Mouse (Mus musculus) stomach, embryonic 16.5 days (tissue): Measurements from ENCODE around the gene Xrn2. TPM values are rescaled to one million over a fixed set of nuclear protein-coding genes. Genes with fewer than 3 reads are reported as not detected.

Experiments used
- ATAC-seq: fragments of 200-750 bp; cut with Nextera tagmentation; 2 replicates; pipeline ENCODE4 v1.8.0; 2017; ENCODE audit warnings: moderate number of reproducible peaks, moderate TSS enrichment; ENCODE audit not compliant: insufficient read depth, low FRiP score
- H3K27ac ChIP-seq: fragments of 300-500 bp; sonication (generic); 2 replicates; pipeline ENCODE4 v1.5.1; 2014; ENCODE audit warnings: low read length
- H3K27me3 ChIP-seq: fragments of 300-500 bp; sonication (generic); 2 replicates; pipeline ENCODE4 v1.6.1; 2014; ENCODE audit warnings: low read length, control low read depth, mixed read lengths; ENCODE audit not compliant: control insufficient read depth, insufficient read depth
- H3K36me3 ChIP-seq: fragments of 300-500 bp; sonication (generic); 2 replicates; pipeline ENCODE4 v1.6.1; 2014; ENCODE audit warnings: low read length; ENCODE audit not compliant: control insufficient read depth, insufficient read depth
- H3K4me1 ChIP-seq: fragments of 300-500 bp; sonication (generic); 2 replicates; pipeline ENCODE4 v1.6.1; 2014; ENCODE audit warnings: low read length, control low read depth, mixed read lengths; ENCODE audit not compliant: control insufficient read depth, insufficient read depth
- H3K4me2 ChIP-seq: fragments of 300-500 bp; sonication (generic); 2 replicates; pipeline ENCODE4 v1.6.1; 2014; ENCODE audit warnings: low read depth, low read length, mixed read lengths
- H3K4me3 ChIP-seq: fragments of 300-500 bp; sonication (generic); replicated peaks from 2 replicates; pipeline ENCODE4 v1.5.1; 2014; ENCODE audit warnings: mild to moderate bottlenecking, low read length
- H3K9ac ChIP-seq: fragments of 300-500 bp; sonication (generic); 2 replicates; pipeline ENCODE4 v1.6.1; 2014; ENCODE audit warnings: low read length
- H3K9me3 ChIP-seq: fragments of 300-500 bp; sonication (generic); replicated peaks from 2 replicates; pipeline ENCODE4 v1.6.1; 2016; ENCODE audit warnings: low read length, control low read depth; ENCODE audit not compliant: control insufficient read depth
- WGBS: fragments of 180-500 bp; shearing (Covaris S2); extraction: QIAGEN DNeasy Blood & Tissue Kit; methylation state at CpG from one replicate; pipeline ENCODE4 v1.1.7; 2014; 5-methylcytosine and 5-hydroxymethylcytosine counted together
- polyA plus RNA-seq: library from polyadenylated mRNA; unstranded; fragments of >200 nt; fragmentation: Nextera tagmentation; extraction: Ambion mirVana; gene quantifications from 2 replicates; pipeline ENCODE4 v1.2.1, GENCODE M21; 2015

The Xrn2 gene
- polyA plus RNA-seq, 1 experiment from 2014 or later: 67.4 TPM

DNA sequence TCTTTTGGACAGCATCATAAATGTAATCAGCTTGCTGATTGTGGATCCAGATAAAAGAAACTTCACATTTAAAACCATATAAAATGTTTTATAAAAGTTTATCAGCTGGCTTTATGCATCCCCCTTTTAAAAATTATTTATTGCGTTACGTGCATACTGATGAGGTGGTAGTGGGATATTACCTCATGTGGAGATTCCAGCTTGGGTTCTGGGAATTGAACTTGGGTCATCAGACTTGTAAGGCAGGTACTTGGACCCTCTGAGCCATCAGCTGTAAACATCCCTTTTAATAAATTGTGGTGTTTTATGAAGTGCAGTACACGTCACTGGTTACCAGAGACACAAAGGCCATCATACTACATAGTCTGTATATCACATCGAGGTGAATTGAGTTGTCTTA lies 61.6 kb downstream of the Xrn2 start:
- Histone ChIP-seq H3K9ac (no peak overlapping the region), H3K4me1 (no peaks in the 10 kb centered on the region), H3K4me2 (no peak overlapping the region), H3K36me3 (peaks cover 6% of the 10 kb centered on the region; the same call in 1 of the 2 replicates), H3K9me3 (no peaks in the 10 kb centered on the region), H3K27me3 (0 out of 2 replicates have a peak, but pooled peaks cover under 1% of the 10 kb centered on the region), H3K27ac (no peak overlapping the region), H3K4me3 (no peak overlapping the region)
- no peak for ATAC-seq
- 91% methylated on average over 4 of the region's 4 CpGs for WGBS

DNA sequence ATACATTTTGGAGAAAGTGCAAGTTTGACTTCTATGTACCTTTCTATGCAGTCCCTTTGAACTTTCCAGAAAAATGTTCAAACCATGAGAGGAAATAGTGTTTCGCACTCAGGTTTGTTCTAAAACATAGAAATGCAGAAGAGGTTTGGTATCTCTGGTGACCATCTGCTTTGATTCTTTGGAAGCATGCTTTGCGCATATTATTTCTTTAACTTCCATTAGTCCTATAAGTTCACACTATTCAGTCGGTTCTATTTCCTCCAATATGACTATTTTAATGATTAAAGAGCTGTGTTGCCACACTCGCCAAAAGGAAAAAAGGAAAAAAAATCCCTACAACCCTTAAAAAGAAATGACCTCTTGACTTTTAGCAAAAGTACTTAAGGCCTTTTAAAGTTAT lies 69.6 kb downstream of the Xrn2 start:
- Histone ChIP-seq H3K36me3 (no peaks in the 10 kb centered on the region), H3K9ac (no peak overlapping the region), H3K27me3 (peaks cover 53% of the 10 kb centered on the region), H3K4me3 (no peak overlapping the region), H3K4me2 (no peak overlapping the region), H3K4me1 (peaks cover 11% of the 10 kb centered on the region), H3K9me3 (no peaks in the 10 kb centered on the region), H3K27ac (no peak overlapping the region)
- 67% methylated on average over 4 of the region's 4 CpGs for WGBS
- ATAC-seq: no peak

DNA sequence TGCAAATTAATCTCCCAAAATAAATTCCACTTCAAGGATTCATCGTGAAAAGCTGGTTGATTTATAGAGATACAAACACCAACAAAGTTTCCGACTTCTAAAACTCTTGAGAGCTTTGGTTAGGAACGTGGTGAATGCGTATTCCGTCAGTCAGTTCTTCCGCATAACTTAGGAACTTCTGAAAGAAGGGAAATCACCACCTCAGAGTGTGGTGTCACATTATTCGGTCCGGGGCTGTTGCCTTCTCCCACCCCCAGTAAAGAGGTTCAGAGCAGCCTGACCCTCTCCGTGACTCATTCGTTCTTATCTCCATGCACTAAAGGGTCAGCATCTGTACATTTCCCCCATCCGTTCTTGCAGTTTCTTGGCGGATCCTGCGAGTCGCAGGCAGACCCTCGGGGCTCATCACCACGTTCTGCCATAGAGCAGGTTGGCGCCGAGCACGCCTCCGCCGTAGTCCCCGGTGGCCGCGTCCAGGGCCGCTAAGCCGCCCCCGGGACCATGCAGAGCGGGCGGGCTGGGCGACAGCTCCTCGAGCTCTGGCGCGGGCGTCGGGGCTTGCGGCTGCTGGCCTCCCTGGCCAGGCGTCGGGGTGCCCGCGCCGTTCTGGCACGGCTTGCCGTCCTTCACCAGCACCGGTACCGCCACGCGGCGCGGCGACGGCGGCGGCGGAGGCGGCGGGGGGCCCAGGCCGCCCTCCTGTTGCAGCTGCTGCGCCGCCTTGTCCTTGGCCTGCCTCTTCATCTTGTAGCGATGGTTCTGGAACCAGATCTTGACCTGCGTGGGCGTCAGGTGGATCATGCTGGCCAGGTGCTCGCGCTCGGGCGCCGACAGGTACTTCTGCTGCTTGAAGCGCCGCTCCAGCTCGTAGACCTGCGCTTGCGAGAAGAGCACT lies 70.9 kb downstream of the Xrn2 start:
- WGBS: 1% methylated on average over 72 of the region's 72 CpGs
- H3K9me3 ChIP-seq: no peaks in the 10 kb centered on the region
- H3K4me2 ChIP-seq: peak overlapping the region; percentile 59
- peaks cover 59% of the 10 kb centered on the region for H3K27me3 ChIP-seq
- no peak overlapping the region for H3K27ac ChIP-seq
- H3K4me1 ChIP-seq: peaks cover 11% of the 10 kb centered on the region
- no peaks in the 10 kb centered on the region for H3K36me3 ChIP-seq
- peak overlapping the region; percentile 43 for H3K4me3 ChIP-seq
- ATAC-seq: peak; percentile 40; the same call in 1 of the 2 replicates
- no peak overlapping the region for H3K9ac ChIP-seq

DNA sequence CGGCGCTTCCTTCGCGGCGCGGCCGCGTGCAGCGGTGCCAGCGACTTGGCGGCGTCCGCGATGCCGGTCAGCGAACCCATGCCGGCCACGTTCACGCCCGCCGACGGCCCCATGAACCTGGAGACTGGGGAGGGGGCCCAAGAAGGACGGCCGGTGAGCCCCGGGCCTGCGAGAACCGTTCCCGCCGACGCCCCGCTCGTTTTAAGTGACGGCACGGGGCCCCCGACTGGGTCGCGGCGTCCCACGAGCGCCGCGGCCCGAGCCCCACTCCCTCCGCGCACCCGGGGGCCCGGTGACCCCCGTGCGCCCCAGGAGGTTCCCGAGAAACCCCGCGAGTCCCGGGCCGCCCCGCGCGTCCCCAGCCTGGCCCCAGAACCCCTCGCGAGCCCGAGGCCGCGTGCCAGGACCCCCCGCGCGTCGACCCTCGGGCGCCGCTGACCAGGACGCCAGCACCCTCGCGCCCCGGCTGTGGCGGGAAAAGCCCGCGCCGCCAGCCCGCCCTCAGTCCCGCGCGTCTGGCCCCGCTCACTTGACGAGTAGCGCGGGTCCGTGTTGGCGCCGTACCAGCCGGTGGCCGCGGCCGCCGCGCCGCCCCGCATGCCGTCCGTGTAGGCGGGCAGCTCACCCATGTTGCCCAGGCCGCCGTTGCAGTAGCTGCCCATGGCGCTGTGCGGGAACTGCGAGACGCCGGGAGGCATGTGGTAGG lies 71.7 kb downstream of the Xrn2 start:
- Histone ChIP-seq H3K4me3 (peak overlapping the region; percentile 43), H3K36me3 (no peaks in the 10 kb centered on the region), H3K9ac (no peak overlapping the region), H3K4me1 (peaks cover 11% of the 10 kb centered on the region), H3K9me3 (no peaks in the 10 kb centered on the region), H3K27me3 (peaks cover 57% of the 10 kb centered on the region), H3K4me2 (peak overlapping the region; percentile 59), H3K27ac (no peak overlapping the region)
- 2% methylated on average over 105 of the region's 106 CpGs for WGBS
- ATAC-seq: 0 out of 2 replicates have a peak, but pooled peaks have one; percentile 40

DNA sequence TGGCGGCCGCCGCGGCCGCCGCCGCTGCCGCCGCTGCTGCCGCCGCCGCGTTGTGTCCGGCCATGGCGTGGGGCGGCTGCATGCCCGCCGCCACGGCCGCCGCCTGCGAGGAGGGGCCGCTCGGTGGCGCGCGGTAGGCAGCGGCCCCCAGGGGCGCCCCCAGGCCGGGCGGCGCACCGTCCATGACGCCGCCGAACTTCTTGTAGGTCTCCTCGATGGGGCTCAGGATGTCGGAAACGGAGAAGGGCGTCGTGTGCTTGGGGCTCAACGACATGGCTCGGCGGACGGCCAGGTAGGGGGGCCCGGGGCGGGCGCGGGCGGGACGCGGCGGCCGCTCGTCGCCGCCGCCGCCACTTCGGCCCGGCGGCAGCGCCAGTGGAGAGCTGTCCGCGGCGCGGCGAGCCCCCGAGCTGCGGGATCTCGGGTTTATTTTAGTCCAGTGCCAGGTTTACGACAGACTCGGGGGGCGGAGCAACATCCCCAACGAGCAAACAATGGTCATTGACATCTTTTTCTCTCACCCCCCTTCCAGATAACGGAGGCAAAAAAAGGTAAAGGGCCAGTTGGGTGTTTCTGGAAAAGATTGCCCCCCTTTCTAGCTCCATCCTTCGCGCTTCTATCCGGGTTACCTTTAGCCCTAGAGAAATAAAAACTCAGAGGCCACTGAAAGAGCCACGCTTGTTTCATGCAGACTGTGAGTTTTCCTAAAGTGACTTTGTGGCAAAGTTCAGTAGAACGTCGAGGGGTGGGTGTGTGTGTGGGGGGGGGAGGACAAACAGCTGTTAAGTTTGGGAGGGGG lies 72.5 kb downstream of the Xrn2 start, which contains the start of gene Nkx2-4:
Nkx2-4 (minus strand) TSS at position 374 of the 799 bp plus-strand sequence.
- no peak for ATAC-seq
- peak within 1 kb of the TSS; percentile 43 for H3K4me3 ChIP-seq
- peak within 1 kb of the TSS; percentile 59 for H3K4me2 ChIP-seq
- WGBS: under 1% methylated on average over 72 of the region's 82 CpGs
- H3K27ac ChIP-seq: no peak within 1 kb of the TSS
- H3K9me3 ChIP-seq: no peaks in the 10 kb centered on the region
- peak within 1 kb of the TSS; percentile 43; the same call in 1 of the 2 replicates for H3K9ac ChIP-seq
- no peaks in the 10 kb centered on the region for H3K36me3 ChIP-seq
- H3K27me3 ChIP-seq: peaks cover 56% of the 10 kb centered on the region
- peaks cover 11% of the 10 kb centered on the region for H3K4me1 ChIP-seq

DNA sequence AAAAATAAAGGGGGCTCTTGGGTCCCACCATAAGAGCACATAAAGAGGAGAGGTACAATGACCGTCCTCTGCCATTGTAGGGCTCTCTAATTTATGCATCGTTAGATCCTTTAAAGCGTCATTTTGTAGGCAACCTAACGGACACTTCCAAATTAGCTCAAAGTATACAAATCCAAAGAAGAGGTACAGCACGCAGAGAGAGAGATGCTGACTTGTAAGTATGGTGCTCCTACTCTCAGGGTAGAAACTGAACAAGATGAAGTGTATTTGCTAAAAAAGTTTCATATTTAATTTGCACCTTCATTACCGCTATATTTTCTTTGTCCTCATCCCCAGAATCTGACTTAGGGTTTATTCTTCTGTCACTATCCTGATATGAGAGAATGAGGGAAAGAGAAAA lies 73.1 kb downstream of the Xrn2 start:
- Histone ChIP-seq H3K27ac (no peak overlapping the region), H3K36me3 (no peaks in the 10 kb centered on the region), H3K9ac (no peak overlapping the region), H3K27me3 (peaks cover 55% of the 10 kb centered on the region), H3K4me1 (peaks cover 11% of the 10 kb centered on the region), H3K9me3 (no peaks in the 10 kb centered on the region), H3K4me3 (no peak overlapping the region), H3K4me2 (no peak overlapping the region)
- ATAC-seq: no peak
- WGBS: 12% methylated on average over 6 of the region's 6 CpGs

DNA sequence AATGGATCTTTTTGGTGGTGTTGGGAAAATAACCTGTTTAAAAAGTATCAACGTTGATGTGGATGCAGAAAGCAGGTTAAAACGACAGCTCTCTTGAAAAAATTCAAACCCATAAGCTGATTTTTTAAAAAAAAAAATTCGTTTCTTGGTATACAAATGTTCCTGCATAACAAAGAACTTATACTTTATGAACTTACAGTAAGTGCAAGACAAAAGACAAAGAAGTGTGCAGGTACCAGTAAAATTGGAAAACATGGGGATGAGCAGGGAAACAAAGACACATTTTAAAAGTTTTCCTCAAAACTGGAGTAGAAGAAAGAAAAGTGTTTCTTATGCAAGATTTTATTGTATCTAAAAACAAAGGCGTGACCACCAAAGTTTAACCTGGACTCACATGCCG lies 73.6 kb downstream of the Xrn2 start:
- WGBS: 18% methylated on average over 5 of the region's 5 CpGs
- Histone ChIP-seq H3K27ac (no peak overlapping the region), H3K4me2 (no peak overlapping the region), H3K4me3 (no peak overlapping the region), H3K4me1 (peaks cover 11% of the 10 kb centered on the region), H3K36me3 (no peaks in the 10 kb centered on the region), H3K27me3 (peaks cover 50% of the 10 kb centered on the region), H3K9ac (no peak overlapping the region), H3K9me3 (no peaks in the 10 kb centered on the region)
- no peak for ATAC-seq

DNA sequence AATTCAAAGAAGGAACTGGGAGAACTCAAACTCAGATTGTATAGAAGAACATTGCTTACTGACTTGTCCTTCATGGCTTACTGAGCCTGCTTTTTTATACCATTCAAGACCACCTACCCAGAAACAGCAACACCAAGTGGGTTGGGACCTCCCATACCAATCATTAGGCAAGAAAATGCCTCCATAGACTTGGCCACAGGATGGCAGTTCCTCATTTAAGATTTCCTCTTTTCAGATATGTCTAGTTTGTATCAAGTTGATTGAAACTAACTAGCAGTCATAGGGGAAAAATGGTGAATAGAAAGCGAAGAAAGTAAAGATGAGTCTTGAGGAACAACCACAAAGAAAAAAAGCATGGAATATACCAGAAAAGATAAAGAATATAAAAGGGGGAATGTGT lies 106.9 kb downstream of the Xrn2 start:
- no peak for ATAC-seq
- H3K4me1 ChIP-seq: no peaks in the 10 kb centered on the region
- WGBS: 90% methylated on average over 1 of the region's 1 CpGs
- H3K9me3 ChIP-seq: no peaks in the 10 kb centered on the region
- no peak overlapping the region for H3K4me3 ChIP-seq
- H3K36me3 ChIP-seq: no peaks in the 10 kb centered on the region
- no peaks in the 10 kb centered on the region for H3K27me3 ChIP-seq
- H3K4me2 ChIP-seq: no peak overlapping the region
- no peak overlapping the region for H3K27ac ChIP-seq
- H3K9ac ChIP-seq: no peak overlapping the region
